Mouse (Mus musculus): Measurements from ENCODE around the gene Il12rb1. TPM values are rescaled to one million over a fixed set of nuclear protein-coding genes. Genes with fewer than 3 reads are reported as not detected.
A peak's percentile ranks its signal among the peaks of the same experiment; 100 is the strongest.

The Il12rb1 gene
- polyA plus RNA-seq, 1 experiment from 2014 or later: 0.13 TPM

DNA sequence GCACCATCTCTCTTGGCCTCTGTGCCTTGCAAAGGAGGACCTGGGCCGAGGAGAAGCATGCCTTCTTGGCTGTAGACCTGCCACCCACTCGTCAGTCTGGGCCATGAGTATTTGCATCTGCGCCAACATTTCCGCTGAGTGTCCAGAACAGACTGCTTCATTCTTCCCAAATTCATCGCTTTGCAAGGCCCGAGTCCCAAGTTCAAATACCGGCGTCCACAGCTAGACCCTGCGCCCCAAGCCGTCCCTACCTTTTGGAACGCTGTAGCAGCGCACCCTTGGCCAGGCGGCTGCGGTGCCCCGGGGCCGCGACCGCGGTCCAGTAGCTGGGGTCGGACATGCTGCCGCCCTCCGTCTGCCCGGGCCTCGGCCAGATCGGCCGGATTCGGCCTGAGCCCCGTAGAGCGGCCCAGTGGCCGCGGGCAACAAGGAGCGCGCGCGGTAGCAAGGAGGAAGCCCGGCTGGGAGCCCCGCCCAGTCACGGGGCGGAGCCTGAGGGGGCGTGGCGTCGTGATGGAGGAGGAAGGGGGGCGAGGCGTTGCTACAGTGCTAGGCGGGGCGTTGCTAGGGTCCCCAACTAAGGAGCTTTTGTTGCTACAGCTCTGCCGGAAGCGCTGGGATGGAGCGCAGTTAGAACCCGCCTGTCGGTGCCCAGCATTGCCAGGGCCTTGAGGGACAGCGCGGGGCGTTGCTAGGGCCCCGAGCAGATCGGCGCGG lies 16.1 kb upstream of the Il12rb1 start:
- Histone ChIP-seq H3K9ac (peak overlapping the region; percentile 87), H3K27me3 (no peaks in the 10 kb centered on the region), H3K27ac (peak overlapping the region; percentile 83), H3K4me1 (peaks cover 52% of the 10 kb centered on the region), H3K9me3 (no peaks in the 10 kb centered on the region), H3K4me3 (peak overlapping the region; percentile 74), H3K36me3 (peaks cover 25% of the 10 kb centered on the region), H3K4me2 (peak overlapping the region; percentile 93)
- WGBS: 4% methylated on average over 58 of the region's 58 CpGs
- peak; percentile 79 for ATAC-seq (ENCODE audit: insufficient number of reproducible peaks, low FRiP score, low TSS enrichment, low read depth)

DNA sequence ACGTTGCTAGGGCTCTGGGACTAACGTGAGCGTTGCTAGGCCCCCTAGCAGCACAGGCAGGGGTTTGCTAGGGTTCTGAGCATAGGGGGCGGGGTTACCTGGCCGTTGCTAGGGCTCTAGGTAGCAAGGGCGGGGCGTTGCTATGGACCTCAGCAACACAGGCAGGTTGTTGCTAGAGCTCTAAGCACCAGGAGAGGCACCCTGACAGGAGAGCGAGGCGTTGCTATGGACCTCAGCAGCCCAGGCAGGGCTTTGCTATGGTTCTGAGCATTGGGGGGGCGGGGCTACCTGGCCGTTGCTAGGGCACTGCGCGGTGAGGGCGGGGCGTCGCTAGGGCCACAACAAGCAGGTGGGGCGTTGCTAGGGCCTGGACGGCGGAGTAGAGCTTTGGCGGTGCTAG lies 15.5 kb upstream of the Il12rb1 start:
- Histone ChIP-seq H3K27ac (peak overlapping the region; percentile 83), H3K4me3 (peak overlapping the region; percentile 74), H3K36me3 (peaks cover 21% of the 10 kb centered on the region), H3K4me2 (peak overlapping the region; percentile 93), H3K9me3 (no peaks in the 10 kb centered on the region), H3K9ac (peak overlapping the region; percentile 87; the same call in 1 of the 2 replicates), H3K27me3 (peaks cover 2% of the 10 kb centered on the region), H3K4me1 (peaks cover 55% of the 10 kb centered on the region)
- WGBS: under 1% methylated on average over 20 of the region's 20 CpGs
- peak; percentile 11 for ATAC-seq (ENCODE audit: insufficient number of reproducible peaks, low FRiP score, low TSS enrichment, low read depth)

- Histone ChIP-seq H3K9me3 (no peaks in the 10 kb centered on the region), H3K4me1 (peaks cover 53% of the 10 kb centered on the region), H3K27ac (no peak overlapping the region), H3K27me3 (peaks cover 17% of the 10 kb centered on the region), H3K4me3 (no peak overlapping the region), H3K9ac (no peak overlapping the region), H3K36me3 (peaks cover 6% of the 10 kb centered on the region), H3K4me2 (no peak overlapping the region)
- no peak for ATAC-seq (ENCODE audit: insufficient number of reproducible peaks, low FRiP score, low TSS enrichment, low read depth)
- WGBS: 82% methylated on average over 2 of the region's 2 CpGs
Observed at GRCm38 (mm10) chr8:70794215-70794614, 14.0 kb upstream of the Il12rb1 start.

GRCm38 (mm10) chr8:70795370-70795769 lies 12.9 kb upstream of the Il12rb1 start:
- no peaks in the 10 kb centered on the region for H3K36me3 ChIP-seq
- H3K9me3 ChIP-seq: no peaks in the 10 kb centered on the region

DNA sequence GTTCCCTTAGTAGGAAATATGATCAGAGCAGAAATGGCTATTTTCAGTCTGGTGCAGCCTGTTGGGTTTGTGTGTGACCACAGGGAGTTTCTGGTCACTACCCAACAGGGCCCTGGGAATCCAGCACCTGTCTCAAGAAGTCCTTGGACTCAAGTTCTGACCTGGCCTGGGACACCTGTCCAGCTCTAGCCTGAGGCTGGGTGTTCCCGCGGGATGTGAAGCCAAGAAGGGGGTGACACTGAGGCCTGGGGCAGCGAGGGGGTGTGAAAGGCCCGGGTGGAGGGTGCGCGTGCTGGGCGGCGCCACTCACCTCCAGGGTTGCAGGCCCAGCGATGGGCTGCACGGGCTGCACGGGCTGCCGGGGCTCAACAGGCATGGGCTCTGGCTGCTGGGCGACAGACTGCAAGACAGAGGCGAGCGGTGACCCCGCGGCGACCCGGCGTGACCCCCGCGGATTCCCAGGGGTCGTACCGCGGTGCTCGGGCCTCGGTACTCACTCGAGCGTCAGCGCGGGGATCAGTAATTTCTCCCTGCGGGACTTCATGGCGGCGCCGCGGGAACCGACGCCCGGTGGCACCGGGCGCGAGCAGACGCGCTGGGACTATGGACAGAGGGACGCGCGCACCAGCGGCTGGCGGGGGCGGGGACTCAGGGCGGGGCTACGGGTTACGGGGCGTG lies 11.7 kb upstream of the Il12rb1 start:
- H3K4me3 ChIP-seq: peak overlapping the region; percentile 56
- H3K9me3 ChIP-seq: no peaks in the 10 kb centered on the region
- peak overlapping the region; percentile 55; the same call in 1 of the 2 replicates for H3K9ac ChIP-seq
- no peak for ATAC-seq (ENCODE audit: insufficient number of reproducible peaks, low FRiP score, low TSS enrichment, low read depth)
- 3% methylated on average over 53 of the region's 54 CpGs for WGBS
- peaks cover 38% of the 10 kb centered on the region for H3K27me3 ChIP-seq
- H3K4me1 ChIP-seq: peaks cover 33% of the 10 kb centered on the region
- 0 out of 2 replicates have a peak overlapping the region, but pooled peaks have one; percentile 11 for H3K27ac ChIP-seq
- H3K36me3 ChIP-seq: no peaks in the 10 kb centered on the region
- peak overlapping the region; percentile 93 for H3K4me2 ChIP-seq

More at GRCm38 (mm10) chr8:70795370-70795769, 12.9 kb upstream of the Il12rb1 start:
- no peak overlapping the region for H3K27ac ChIP-seq
- H3K4me1 ChIP-seq: peaks cover 45% of the 10 kb centered on the region
- ATAC-seq (ENCODE audit: insufficient number of reproducible peaks, low FRiP score, low TSS enrichment, low read depth): no peak
- H3K9ac ChIP-seq: no peak overlapping the region
- H3K27me3 ChIP-seq: peaks cover 29% of the 10 kb centered on the region
- no peak overlapping the region for H3K4me3 ChIP-seq
- 87% methylated on average over 2 of the region's 2 CpGs for WGBS
- H3K4me2 ChIP-seq: no peak overlapping the region

DNA sequence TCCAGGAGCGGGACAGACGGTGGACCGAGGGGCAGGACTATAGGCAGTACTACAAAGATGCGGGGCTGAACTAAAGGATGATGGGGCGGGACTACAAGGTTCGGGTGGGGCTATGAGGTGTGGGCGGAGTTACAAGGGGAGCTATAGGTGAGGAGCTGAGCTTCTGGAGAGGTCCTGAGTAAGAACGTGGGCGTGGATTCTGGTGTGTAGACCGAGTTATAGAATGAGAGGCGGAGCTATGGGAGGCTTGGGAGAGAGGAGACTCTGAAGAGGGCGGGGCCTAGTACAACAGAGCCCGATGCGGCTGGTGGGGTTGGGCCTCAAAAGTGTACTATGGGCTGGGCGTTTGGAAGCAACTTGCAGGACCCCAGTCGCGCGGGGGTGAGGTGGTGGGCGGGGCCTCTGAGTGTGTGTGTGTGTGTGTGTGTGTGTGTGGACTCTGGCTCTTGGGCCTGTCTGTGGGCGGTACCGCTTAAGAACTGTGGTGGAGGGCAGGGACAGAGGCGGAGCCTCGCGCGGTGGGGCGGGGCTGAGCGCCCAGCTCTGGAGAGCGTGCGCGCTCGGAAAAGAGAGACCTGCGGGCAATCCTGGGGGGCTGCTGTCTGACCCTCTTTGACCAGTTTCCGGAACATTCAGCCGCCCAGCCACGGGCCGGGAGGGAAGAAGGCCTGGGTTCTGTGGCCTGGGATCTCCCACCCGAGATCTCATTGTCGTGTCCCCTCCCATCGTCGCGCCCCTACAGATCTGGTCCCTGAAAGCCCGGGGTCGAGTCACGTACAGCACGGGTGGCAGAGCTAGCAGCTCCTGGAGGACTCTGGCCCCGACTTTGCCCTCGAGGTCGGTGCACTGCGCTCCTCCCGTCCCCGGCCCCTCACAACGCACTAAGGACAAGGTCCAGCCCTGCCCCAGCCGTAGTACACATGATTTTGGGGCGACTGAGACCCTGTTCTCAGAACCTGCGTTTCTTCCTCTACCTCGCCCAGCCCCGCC lies 10.9 kb upstream of the Il12rb1 start:
- peak overlapping the region; percentile 93 for H3K4me2 ChIP-seq
- peak overlapping the region; percentile 55; the same call in 1 of the 2 replicates for H3K9ac ChIP-seq
- peak; percentile 87 for ATAC-seq (ENCODE audit: insufficient number of reproducible peaks, low FRiP score, low TSS enrichment, low read depth)
- H3K27me3 ChIP-seq: peaks cover 43% of the 10 kb centered on the region
- peaks cover 27% of the 10 kb centered on the region for H3K4me1 ChIP-seq
- H3K4me3 ChIP-seq: peak overlapping the region; percentile 56
- WGBS: 1% methylated on average over 55 of the region's 57 CpGs
- H3K36me3 ChIP-seq: no peaks in the 10 kb centered on the region
- H3K27ac ChIP-seq: 0 out of 2 replicates have a peak overlapping the region, but pooled peaks have one; percentile 27
- no peaks in the 10 kb centered on the region for H3K9me3 ChIP-seq

GRCm38 (mm10) chr8:70798281-70798680 lies 10.0 kb upstream of the Il12rb1 start:
- H3K4me2 ChIP-seq: peak overlapping the region; percentile 93
- H3K27ac ChIP-seq: no peak overlapping the region
- no peak overlapping the region for H3K9ac ChIP-seq
- no peaks in the 10 kb centered on the region for H3K9me3 ChIP-seq
- no peak for ATAC-seq (ENCODE audit: insufficient number of reproducible peaks, low FRiP score, low TSS enrichment, low read depth)
- H3K4me3 ChIP-seq: peak overlapping the region; percentile 56
- 14% methylated on average over 15 of the region's 15 CpGs for WGBS
- peaks cover 48% of the 10 kb centered on the region for H3K27me3 ChIP-seq
- H3K36me3 ChIP-seq: no peaks in the 10 kb centered on the region
- peaks cover 18% of the 10 kb centered on the region for H3K4me1 ChIP-seq

DNA sequence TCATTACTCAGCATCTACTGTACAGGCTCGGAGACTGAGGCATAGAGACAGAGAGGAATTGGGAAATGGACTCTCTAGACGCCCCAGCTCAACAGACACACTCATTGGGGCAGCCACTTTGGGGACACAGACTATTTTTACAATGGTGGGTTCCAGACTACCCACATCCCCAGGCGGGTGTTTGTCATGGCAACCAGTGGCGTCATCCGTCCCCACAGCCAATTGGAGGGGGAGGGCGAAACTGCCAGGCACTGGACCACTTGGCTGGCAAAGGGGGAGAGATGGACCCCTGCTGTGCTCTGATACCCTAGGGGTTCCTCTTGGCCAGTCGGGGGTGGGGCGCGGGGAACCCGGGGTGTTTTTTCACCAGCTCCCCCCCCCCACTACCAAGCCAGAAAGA lies 7.6 kb upstream of the Il12rb1 start:
- no peak for ATAC-seq (ENCODE audit: insufficient number of reproducible peaks, low FRiP score, low TSS enrichment, low read depth)
- H3K4me3 ChIP-seq: no peak overlapping the region
- no peaks in the 10 kb centered on the region for H3K36me3 ChIP-seq
- 50% methylated on average over 10 of the region's 10 CpGs for WGBS
- H3K27me3 ChIP-seq: peaks cover 67% of the 10 kb centered on the region
- H3K4me1 ChIP-seq: peaks cover 32% of the 10 kb centered on the region
- no peak overlapping the region for H3K4me2 ChIP-seq
- no peaks in the 10 kb centered on the region for H3K9me3 ChIP-seq
- H3K9ac ChIP-seq: no peak overlapping the region
- H3K27ac ChIP-seq: no peak overlapping the region

- peaks cover 32% of the 10 kb centered on the region for H3K4me1 ChIP-seq
- no peak for ATAC-seq (ENCODE audit: insufficient number of reproducible peaks, low FRiP score, low TSS enrichment, low read depth)
- H3K27me3 ChIP-seq: peaks cover 72% of the 10 kb centered on the region
- no peaks in the 10 kb centered on the region for H3K9me3 ChIP-seq
- H3K4me3 ChIP-seq: no peak overlapping the region
- no peak overlapping the region for H3K27ac ChIP-seq
- H3K4me2 ChIP-seq: no peak overlapping the region
- H3K36me3 ChIP-seq: no peaks in the 10 kb centered on the region
- WGBS: 28% methylated on average over 15 of the region's 15 CpGs
- no peak overlapping the region for H3K9ac ChIP-seq
Observed at GRCm38 (mm10) chr8:70801156-70801555, 7.1 kb upstream of the Il12rb1 start.

DNA sequence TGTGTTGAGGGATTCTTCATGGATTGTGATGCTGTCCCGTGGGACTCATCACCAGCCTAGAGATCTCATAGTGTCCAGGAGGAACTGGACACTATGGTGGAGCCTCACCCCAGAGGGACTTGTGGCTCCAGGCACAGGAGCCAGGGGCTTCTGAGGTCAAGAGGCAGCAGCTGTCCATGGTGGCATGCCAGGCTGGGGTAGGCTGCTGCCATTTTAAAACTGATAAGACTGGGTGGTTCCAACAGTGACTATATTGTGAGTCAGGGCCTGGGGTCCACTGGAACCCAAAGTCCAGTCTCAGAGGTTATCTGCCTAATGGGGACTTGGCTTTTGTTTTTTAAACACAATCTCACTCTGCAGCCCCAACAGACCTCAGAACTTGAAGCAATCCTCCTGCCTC lies 6.4 kb upstream of the Il12rb1 start:
- peaks cover 72% of the 10 kb centered on the region for H3K27me3 ChIP-seq
- no peak for ATAC-seq (ENCODE audit: insufficient number of reproducible peaks, low FRiP score, low TSS enrichment, low read depth)
- no peak overlapping the region for H3K4me3 ChIP-seq
- WGBS: 73% methylated on average over 1 of the region's 1 CpGs
- no peak overlapping the region for H3K4me2 ChIP-seq
- no peaks in the 10 kb centered on the region for H3K9me3 ChIP-seq
- H3K9ac ChIP-seq: no peak overlapping the region
- H3K36me3 ChIP-seq: no peaks in the 10 kb centered on the region
- peaks cover 27% of the 10 kb centered on the region for H3K4me1 ChIP-seq
- H3K27ac ChIP-seq: no peak overlapping the region

- H3K4me1 ChIP-seq: peaks cover 21% of the 10 kb centered on the region
- H3K4me3 ChIP-seq: no peak overlapping the region
- no peaks in the 10 kb centered on the region for H3K9me3 ChIP-seq
- peaks cover 68% of the 10 kb centered on the region for H3K27me3 ChIP-seq
- ATAC-seq (ENCODE audit: insufficient number of reproducible peaks, low FRiP score, low TSS enrichment, low read depth): no peak
- H3K9ac ChIP-seq: no peak overlapping the region
- 70% methylated on average over 11 of the region's 11 CpGs for WGBS
- H3K27ac ChIP-seq: no peak overlapping the region
- no peaks in the 10 kb centered on the region for H3K36me3 ChIP-seq
- no peak overlapping the region for H3K4me2 ChIP-seq
Observed at GRCm38 (mm10) chr8:70802786-70803510, 5.3 kb upstream of the Il12rb1 start.
